In the genomic region with DNA sequence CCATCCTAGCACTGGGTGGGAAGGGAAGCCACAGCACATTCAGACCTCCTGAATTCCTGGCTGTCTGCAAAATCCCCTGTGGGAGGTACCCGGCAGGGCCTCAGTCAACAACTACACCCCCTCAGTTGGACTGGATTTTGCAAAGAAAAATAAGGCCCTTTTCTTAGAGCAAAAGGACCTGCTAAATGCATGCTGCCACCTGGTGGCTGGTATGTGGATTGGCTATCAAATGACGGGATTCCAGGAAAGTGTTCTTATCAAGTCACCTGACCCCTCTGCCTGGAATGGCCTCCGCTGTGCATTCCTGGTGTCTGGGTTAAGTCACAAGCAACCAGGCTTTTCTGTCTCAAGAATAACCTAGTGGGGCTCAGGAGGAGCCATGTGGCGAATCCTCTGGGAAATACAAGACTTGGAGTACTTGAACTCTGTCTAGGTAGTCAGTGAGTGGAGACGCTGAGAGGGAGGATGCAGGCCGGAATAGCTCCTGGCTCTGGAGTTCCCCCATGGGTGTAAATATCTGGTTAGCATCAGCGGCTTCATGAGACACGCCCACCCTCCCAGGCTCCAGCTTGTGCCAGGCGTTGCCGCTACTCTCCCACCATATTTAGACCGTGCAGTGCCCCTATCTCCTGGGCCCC, we compare ENCODE assay signal across 8 mouse cellular contexts. TPM values are rescaled to one million over a fixed set of nuclear protein-coding genes. Genes with fewer than 3 reads are reported as not detected.
DNase-seq lines count a peak whose midpoint lies in the region; ATAC-seq and TF ChIP-seq lines count a peak whose summit lies in the region.

No protein-coding gene starts in this region.

- peak overlapping the region; percentile 11; the same call in 1 of the 2 replicates for H3K4me2 ChIP-seq in embryonic facial prominence, embryonic 14.5 days (ENCODE audit: low read depth, low read length)
- peak overlapping the region; percentile 60 for H3K4me2 ChIP-seq in heart, embryonic 11.5 days
- H3K4me2 ChIP-seq in kidney, embryonic 16.5 days (replicated peaks; ENCODE audit: low read depth, low read length), result no peak overlapping the region
- H3K4me2 ChIP-seq in neural tube, embryonic 11.5 days (ENCODE audit: low read depth), result no peak overlapping the region

- no peaks in the 10 kb centered on the region for H3K9me3 ChIP-seq in embryonic facial prominence, embryonic 14.5 days (ENCODE audit: control insufficient read depth, low read length)
- H3K9me3 ChIP-seq in heart, embryonic 11.5 days (replicated peaks; ENCODE audit: control insufficient read depth, low read length), result no peaks in the 10 kb centered on the region
- H3K9me3 ChIP-seq in kidney, embryonic 16.5 days (ENCODE audit: low read length), result no peaks in the 10 kb centered on the region
- H3K9me3 ChIP-seq in neural tube, embryonic 11.5 days (ENCODE audit: control insufficient read depth, low read length), result no peaks in the 10 kb centered on the region

- TF ChIP-seq CTCF in liver, adult 2 months (IDR thresholded peaks at IDR 0.05; ENCODE audit: low read depth, low read length), result 0 out of 2 replicates have a peak, but pooled peaks have one; percentile 25

- peak; percentile 69 for DNase-seq in 416B (ENCODE audit: low read depth)
- DNase-seq in adrenal gland, postnatal 4 days (ENCODE audit: low spot score in 2 of 2), result peak; percentile 35 to 46
- peak; percentile 92 for DNase-seq in embryonic facial prominence, embryonic 14.5 days (ENCODE audit: low spot score)
- peak; percentile 84 for DNase-seq in liver, adult 2 months (ENCODE audit: extremely low read depth, low read depth, low spot score)
- DNase-seq in neural tube, embryonic 11.5 days (ENCODE audit: low spot score), result peak; percentile 74
- DNase-seq in telencephalon, adult 2 months (ENCODE audit: low read depth, low spot score), result peak; percentile 74

- H3K79me2 ChIP-seq in liver, adult 2 months (ENCODE audit: control insufficient read depth, insufficient read depth, low read length), result no peaks in the 10 kb centered on the region

- ATAC-seq in embryonic facial prominence, embryonic 14.5 days (ENCODE audit: low read depth), result peak; percentile 80
- ATAC-seq in heart, embryonic 11.5 days (replicated peaks; ENCODE audit: insufficient number of reproducible peaks, low FRiP score, low TSS enrichment), result peak; percentile 58; the same call in 1 of the 2 replicates
- peak; percentile 56 for ATAC-seq in kidney, embryonic 16.5 days (ENCODE audit: low FRiP score, low TSS enrichment)
- ATAC-seq in neural tube, embryonic 11.5 days (ENCODE audit: insufficient read depth, low FRiP score, low TSS enrichment), result no peak

- no peaks in the 10 kb centered on the region for H3K27me3 ChIP-seq in embryonic facial prominence, embryonic 14.5 days (replicated peaks; ENCODE audit: control insufficient read depth, insufficient read depth, low read length)
- no peaks in the 10 kb centered on the region for H3K27me3 ChIP-seq in heart, embryonic 11.5 days (ENCODE audit: control insufficient read depth, insufficient read depth, low read length)
- no peaks in the 10 kb centered on the region for H3K27me3 ChIP-seq in kidney, embryonic 16.5 days (ENCODE audit: insufficient read depth, low read length)
- no peaks in the 10 kb centered on the region for H3K27me3 ChIP-seq in liver, adult 2 months (ENCODE audit: control insufficient read depth, insufficient read depth, low read length)
- no peaks in the 10 kb centered on the region for H3K27me3 ChIP-seq in neural tube, embryonic 11.5 days (ENCODE audit: control insufficient read depth, insufficient read depth, low read length)

- H3K4me1 ChIP-seq in embryonic facial prominence, embryonic 14.5 days (ENCODE audit: control insufficient read depth, insufficient read depth, low read length), result 0 out of 2 replicates have a peak, but pooled peaks cover 7% of the 10 kb centered on the region
- H3K4me1 ChIP-seq in heart, embryonic 11.5 days (ENCODE audit: control insufficient read depth, insufficient read depth, low read length), result peaks cover 17% of the 10 kb centered on the region
- H3K4me1 ChIP-seq in kidney, embryonic 16.5 days (ENCODE audit: insufficient read depth, low read length), result peaks cover 11% of the 10 kb centered on the region
- H3K4me1 ChIP-seq in liver, adult 2 months (ENCODE audit: control insufficient read depth, insufficient read depth, low read length), result no peaks in the 10 kb centered on the region
- no peaks in the 10 kb centered on the region for H3K4me1 ChIP-seq in neural tube, embryonic 11.5 days (ENCODE audit: control insufficient read depth, insufficient read depth, low read length)

- H3K4me3 ChIP-seq in embryonic facial prominence, embryonic 14.5 days (ENCODE audit: low read depth, low read length), result no peak overlapping the region
- H3K4me3 ChIP-seq in heart, embryonic 11.5 days (ENCODE audit: low read depth, low read length), result peak overlapping the region; percentile 14; the same call in 1 of the 2 replicates
- H3K4me3 ChIP-seq in kidney, embryonic 16.5 days (ENCODE audit: low read length), result no peak overlapping the region
- no peak overlapping the region for H3K4me3 ChIP-seq in liver, adult 2 months (ENCODE audit: insufficient read depth, low read depth, low read length)
- H3K4me3 ChIP-seq in neural tube, embryonic 11.5 days (ENCODE audit: low read depth, low read length), result no peak overlapping the region

- 0 out of 2 replicates have a peak overlapping the region, but pooled peaks have one; percentile 19 for H3K27ac ChIP-seq in embryonic facial prominence, embryonic 14.5 days (replicated peaks; ENCODE audit: low read depth, low read length)
- peak overlapping the region; percentile 91 for H3K27ac ChIP-seq in heart, embryonic 11.5 days (ENCODE audit: low read depth, low read length)
- H3K27ac ChIP-seq in kidney, embryonic 16.5 days (ENCODE audit: low read length), result peak overlapping the region; percentile 37
- 0 out of 2 replicates have a peak overlapping the region, but pooled peaks have one; percentile 4 for H3K27ac ChIP-seq in liver, adult 2 months (replicated peaks; ENCODE audit: insufficient read depth, low read depth, low read length)
- no peak overlapping the region; the same call in 1 of the 2 replicates for H3K27ac ChIP-seq in neural tube, embryonic 11.5 days (ENCODE audit: low read depth, low read length)

- H3K36me3 ChIP-seq in embryonic facial prominence, embryonic 14.5 days (ENCODE audit: control insufficient read depth, insufficient read depth, low read length), result peaks cover 55% of the 10 kb centered on the region
- H3K36me3 ChIP-seq in heart, embryonic 11.5 days (ENCODE audit: control insufficient read depth, insufficient read depth, low read length), result no peaks in the 10 kb centered on the region; the same call in 1 of the 2 replicates
- H3K36me3 ChIP-seq in kidney, embryonic 16.5 days (ENCODE audit: insufficient read depth, low read length), result peaks cover 47% of the 10 kb centered on the region
- no peaks in the 10 kb centered on the region for H3K36me3 ChIP-seq in liver, adult 2 months (ENCODE audit: control insufficient read depth, insufficient read depth, low read length)
- peaks cover 2% of the 10 kb centered on the region for H3K36me3 ChIP-seq in neural tube, embryonic 11.5 days (ENCODE audit: control insufficient read depth, insufficient read depth, low read length)

- WGBS in embryonic facial prominence, embryonic 14.5 days, result 26% methylated on average over 11 of the region's 11 CpGs
- 11% methylated on average over 11 of the region's 11 CpGs for WGBS in heart, embryonic 11.5 days (ENCODE audit: insufficient replicate concordance)
- 45% methylated on average over 11 of the region's 11 CpGs for WGBS in kidney, embryonic 16.5 days
- WGBS in liver, adult 2 months, result 43% methylated on average over 11 of the region's 11 CpGs
- WGBS in neural tube, embryonic 11.5 days, result 49% methylated on average over 11 of the region's 11 CpGs

- TF ChIP-seq POLR2A in liver, adult 2 months (IDR thresholded peaks at IDR 0.05; ENCODE audit: extremely low read depth, insufficient read depth, low read length), result no peak

- no peak overlapping the region; the same call in 1 of the 2 replicates for H3K9ac ChIP-seq in embryonic facial prominence, embryonic 14.5 days (ENCODE audit: low read depth, low read length)
- H3K9ac ChIP-seq in heart, embryonic 11.5 days (ENCODE audit: low read depth, low read length), result peak overlapping the region; percentile 46; the same call in 1 of the 2 replicates
- H3K9ac ChIP-seq in kidney, embryonic 16.5 days (replicated peaks; ENCODE audit: low read length), result 0 out of 2 replicates have a peak overlapping the region, but pooled peaks have one; percentile 19
- H3K9ac ChIP-seq in liver, adult 2 months (ENCODE audit: low read depth, low read length), result no peak overlapping the region
- H3K9ac ChIP-seq in neural tube, embryonic 11.5 days (ENCODE audit: low read length), result no peak overlapping the region

RNA-seq across cellular contexts. Expression of a gene that starts 8.2 kb away (rescaled TPM):
- 10 to 100 TPM; 52.7 to 53.2 TPM for total RNA-seq in adrenal gland, postnatal 4 days (2021)
- 60.4 and 61.3 TPM in 2 replicates for polyA plus RNA-seq in embryonic facial prominence, embryonic 14.5 days (2014; fragmentation: Nextera tagmentation; extraction: Ambion mirVana)
- 113 and 116 TPM in 2 replicates for polyA plus RNA-seq in heart, embryonic 11.5 days (2014; fragmentation: Nextera tagmentation; extraction: Ambion mirVana)
- 113 and 119 TPM in 2 replicates for polyA plus RNA-seq in kidney, embryonic 16.5 days (2015; fragmentation: Nextera tagmentation; extraction: Ambion mirVana)
- 17.9 and 19.9 TPM in 2 replicates for total RNA-seq in liver, adult 2 months (2014; rRNA removed)
- polyA plus RNA-seq in liver, adult 2 months (2012; rRNA removed), result 18.3 and 29.7 TPM in 2 replicates
- 76.3 and 84.4 TPM in 2 replicates for polyA plus RNA-seq in neural tube, embryonic 11.5 days (2014; fragmentation: Nextera tagmentation; extraction: Ambion mirVana)

RNA-seq across cellular contexts. Expression of a gene that starts 38.4 kb away (rescaled TPM):
- 10 to 100 TPM; 34.4 to 41.9 TPM for total RNA-seq in adrenal gland, postnatal 4 days (2021)
- polyA plus RNA-seq in embryonic facial prominence, embryonic 14.5 days (2014; fragmentation: Nextera tagmentation; extraction: Ambion mirVana), result 9.9 and 10.7 TPM in 2 replicates
- 10.8 and 11.1 TPM in 2 replicates for polyA plus RNA-seq in heart, embryonic 11.5 days (2014; fragmentation: Nextera tagmentation; extraction: Ambion mirVana)
- 15.8 and 19.1 TPM in 2 replicates for polyA plus RNA-seq in kidney, embryonic 16.5 days (2015; fragmentation: Nextera tagmentation; extraction: Ambion mirVana)
- 5.2 and 6.8 TPM in 2 replicates for total RNA-seq in liver, adult 2 months (2014; rRNA removed)
- 6.8 and 7.8 TPM in 2 replicates for polyA plus RNA-seq in liver, adult 2 months (2012; rRNA removed)
- polyA plus RNA-seq in neural tube, embryonic 11.5 days (2014; fragmentation: Nextera tagmentation; extraction: Ambion mirVana), result 2.8 and 2.9 TPM in 2 replicates

RNA-seq across cellular contexts. Expression of a gene that starts 40.0 kb away (rescaled TPM):
- total RNA-seq in adrenal gland, postnatal 4 days (2021), result not detected
- not detected in 2 replicates for polyA plus RNA-seq in embryonic facial prominence, embryonic 14.5 days (2014; fragmentation: Nextera tagmentation; extraction: Ambion mirVana)
- not detected in 2 replicates for polyA plus RNA-seq in heart, embryonic 11.5 days (2014; fragmentation: Nextera tagmentation; extraction: Ambion mirVana)
- polyA plus RNA-seq in kidney, embryonic 16.5 days (2015; fragmentation: Nextera tagmentation; extraction: Ambion mirVana), result not detected in 2 replicates
- not detected in 2 replicates for total RNA-seq in liver, adult 2 months (2014; rRNA removed)
- not detected in 2 replicates for polyA plus RNA-seq in liver, adult 2 months (2012; rRNA removed)
- not detected in 2 replicates for polyA plus RNA-seq in neural tube, embryonic 11.5 days (2014; fragmentation: Nextera tagmentation; extraction: Ambion mirVana)

Comparison
In these comparisons a context has a peak if more than half of its experiments do, and no peak if none do; other contexts are left out.
1. DNase-seq: peak in every context shown above with its lines; median percentile 92 in embryonic facial prominence, embryonic 14.5 days; 84 in liver, adult 2 months; 74 in neural tube, embryonic 11.5 days; 74 in telencephalon, adult 2 months; 69 in 416B; 40 in adrenal gland, postnatal 4 days.
2. H3K4me2 ChIP-seq: peak in embryonic facial prominence, embryonic 14.5 days (single experiment) and heart, embryonic 11.5 days (single experiment); none in kidney, embryonic 16.5 days (single experiment) and neural tube, embryonic 11.5 days (single experiment).
3. H3K9ac ChIP-seq: peak in heart, embryonic 11.5 days (single experiment) and kidney, embryonic 16.5 days (single experiment); none in embryonic facial prominence, embryonic 14.5 days (single experiment), liver, adult 2 months (single experiment) and neural tube, embryonic 11.5 days (single experiment).